Mouse (Mus musculus): ENCODE measurements around the gene Gpa33. TPM values are rescaled to one million over a fixed set of nuclear protein-coding genes. Genes with fewer than 3 reads are reported as not detected.

The Gpa33 gene
- total RNA-seq, 2 experiments from 2014 or later: not detected

- DNase-seq (ENCODE audit: low spot score): no peak
- intact Hi-C loops (cut with DNase I): loop anchor here (10.0 kb wide), 3 partner anchors 254 to 574 kb away; no protein-coding TSS in a partner anchor
Observed at GRCm38 (mm10) chr1:166158664-166159063, 28.6 kb downstream of the Gpa33 start.

DNA sequence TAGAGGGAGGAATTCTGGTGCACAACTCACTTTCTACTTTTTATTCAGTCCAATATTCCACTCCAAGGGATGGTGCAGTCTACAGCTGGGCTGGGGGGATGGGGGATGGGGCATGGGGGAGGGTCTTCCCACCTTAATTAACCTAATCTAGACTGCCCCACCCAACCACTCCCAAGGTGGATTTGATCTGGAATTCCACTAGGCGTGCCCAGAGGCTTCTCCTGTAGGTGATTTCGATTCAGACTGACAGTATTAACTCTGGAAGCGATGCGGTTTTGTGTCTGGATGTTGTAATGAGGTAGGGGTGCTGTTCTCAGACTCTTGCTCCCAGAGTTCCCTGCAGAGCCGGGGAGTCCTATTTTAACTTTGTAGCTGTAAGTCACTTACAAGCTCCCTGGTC, 30.1 kb downstream of the Gpa33 start:
- intact Hi-C loops (cut with DNase I): loop anchor here (1.0 to 5.0 kb wide), 3 partner anchors 92 to 201 kb away; partner anchors contain the start of gene Ildr2

GRCm38 (mm10) chr1:166160569-166161445, 30.8 kb downstream of the Gpa33 start:
- DNase-seq (ENCODE audit: low spot score): peak; percentile 19
- intact Hi-C loops (cut with DNase I): loop anchor here (1.0 to 5.0 kb wide), 3 partner anchors 91 to 200 kb away; partner anchors contain the start of gene Ildr2

More for the DNA sequence above, 30.1 kb downstream of the Gpa33 start:
- no peak for DNase-seq (ENCODE audit: low spot score)

DNA sequence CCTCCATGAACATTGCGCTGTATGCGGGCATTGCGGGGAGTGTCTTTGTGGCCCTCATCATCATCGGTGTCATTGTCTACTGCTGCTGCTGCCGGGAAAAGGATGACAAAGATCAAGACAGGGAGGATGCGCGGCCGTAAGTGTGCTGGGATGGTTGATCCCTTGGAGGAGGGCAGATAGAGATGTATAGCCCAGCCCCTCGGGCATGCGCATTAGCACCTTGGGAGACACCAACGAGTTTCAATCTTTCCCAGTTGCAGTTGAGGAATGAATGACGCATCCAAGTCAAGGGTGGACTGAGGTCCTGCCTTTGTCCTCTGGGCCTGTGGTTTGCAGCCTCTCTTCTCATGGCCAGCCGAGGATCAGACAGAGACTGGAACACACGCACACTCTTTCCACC, 34.5 kb downstream of the Gpa33 start:
- DNase-seq (ENCODE audit: low spot score): no peak
- intact Hi-C loops (cut with DNase I): loop anchor here (5.0 kb wide), 1 partner anchor 88 kb away; the partner anchor contains the start of gene Ildr2

DNA sequence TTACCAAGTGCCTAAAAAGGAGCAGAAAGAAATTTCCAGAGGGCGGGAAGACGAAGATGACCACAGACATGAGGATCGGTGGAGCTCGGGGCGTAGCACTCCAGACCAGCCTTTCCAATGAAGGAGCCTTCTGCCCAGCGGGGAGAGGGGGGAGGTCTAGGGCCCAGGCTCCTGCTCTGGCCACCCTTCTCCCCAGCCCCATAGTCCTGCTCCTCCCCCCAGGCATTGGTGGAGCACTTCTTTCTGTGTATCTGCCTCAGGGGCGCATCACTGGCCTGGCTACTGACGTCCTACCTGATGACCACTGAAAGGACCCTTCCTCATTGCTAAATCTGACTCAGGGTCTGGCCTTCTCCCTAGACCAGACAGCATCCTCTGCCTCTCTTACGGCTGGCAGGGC, 35.1 kb downstream of the Gpa33 start:
- intact Hi-C loops (cut with DNase I): no loop called here
- DNase-seq (ENCODE audit: low spot score): no peak

DNA sequence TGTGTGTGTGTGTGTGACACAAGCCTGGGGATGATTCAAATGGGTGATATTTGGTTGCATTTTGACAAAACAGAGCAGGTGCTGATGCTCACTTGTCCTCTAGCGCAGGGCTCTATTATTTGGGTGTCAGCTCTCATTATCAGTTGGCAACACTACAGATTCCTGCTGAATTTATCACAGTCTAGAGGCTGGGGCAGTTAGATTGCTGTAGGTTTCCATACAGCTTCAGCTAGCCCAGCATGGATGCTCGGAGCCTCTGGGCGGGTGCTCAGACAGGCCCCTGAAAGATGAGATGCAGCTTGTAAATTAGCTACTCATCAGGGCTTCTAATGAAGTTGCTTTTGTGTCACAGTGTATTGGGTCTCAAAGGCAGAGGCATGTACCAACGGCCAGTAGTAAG, 37.4 kb downstream of the Gpa33 start:
- no peak for DNase-seq (ENCODE audit: low spot score)
- intact Hi-C loops (cut with DNase I): no loop called here

GRCm38 (mm10) chr1:166168017-166168416, 38.0 kb downstream of the Gpa33 start:
- intact Hi-C loops (cut with DNase I): no loop called here
- DNase-seq (ENCODE audit: low spot score): no peak

GRCm38 (mm10) chr1:166169713-166170112, 39.7 kb downstream of the Gpa33 start:
- no peak for DNase-seq (ENCODE audit: low spot score)
- intact Hi-C loops (cut with DNase I): no loop called here

- DNase-seq (ENCODE audit: low spot score): no peak
- intact Hi-C loops (cut with DNase I): no loop called here
Observed at GRCm38 (mm10) chr1:166170852-166171251, 40.8 kb downstream of the Gpa33 start.

GRCm38 (mm10) chr1:166172992-166173391, 43.0 kb downstream of the Gpa33 start:
- DNase-seq (ENCODE audit: low spot score): no peak
- intact Hi-C loops (cut with DNase I): no loop called here

DNA sequence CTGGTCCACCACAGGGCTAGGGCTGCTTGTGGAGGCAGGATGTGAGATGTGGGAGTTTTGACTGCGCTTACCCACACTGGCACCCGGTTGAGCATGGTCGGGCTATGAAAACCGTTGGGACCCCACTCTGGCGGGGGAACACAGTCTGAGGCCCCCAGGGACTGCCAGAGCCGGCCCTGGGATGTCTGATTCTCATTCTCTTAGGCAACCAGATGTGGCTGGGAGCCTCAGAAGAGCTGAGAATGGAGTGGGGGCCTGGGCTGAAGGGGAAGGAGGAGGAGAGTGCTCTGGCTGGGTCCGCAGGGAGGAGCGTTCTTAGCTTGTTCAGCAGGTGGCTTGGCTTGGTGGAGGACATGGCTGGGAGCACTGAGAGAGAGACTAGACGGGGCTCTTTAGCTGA, 43.6 kb downstream of the Gpa33 start:
- intact Hi-C loops (cut with DNase I): no loop called here
- no peak for DNase-seq (ENCODE audit: low spot score)

- intact Hi-C loops (cut with DNase I): no loop called here
- DNase-seq (ENCODE audit: low spot score): no peak
Observed at GRCm38 (mm10) chr1:166181510-166181909, 51.5 kb downstream of the Gpa33 start.

DNA sequence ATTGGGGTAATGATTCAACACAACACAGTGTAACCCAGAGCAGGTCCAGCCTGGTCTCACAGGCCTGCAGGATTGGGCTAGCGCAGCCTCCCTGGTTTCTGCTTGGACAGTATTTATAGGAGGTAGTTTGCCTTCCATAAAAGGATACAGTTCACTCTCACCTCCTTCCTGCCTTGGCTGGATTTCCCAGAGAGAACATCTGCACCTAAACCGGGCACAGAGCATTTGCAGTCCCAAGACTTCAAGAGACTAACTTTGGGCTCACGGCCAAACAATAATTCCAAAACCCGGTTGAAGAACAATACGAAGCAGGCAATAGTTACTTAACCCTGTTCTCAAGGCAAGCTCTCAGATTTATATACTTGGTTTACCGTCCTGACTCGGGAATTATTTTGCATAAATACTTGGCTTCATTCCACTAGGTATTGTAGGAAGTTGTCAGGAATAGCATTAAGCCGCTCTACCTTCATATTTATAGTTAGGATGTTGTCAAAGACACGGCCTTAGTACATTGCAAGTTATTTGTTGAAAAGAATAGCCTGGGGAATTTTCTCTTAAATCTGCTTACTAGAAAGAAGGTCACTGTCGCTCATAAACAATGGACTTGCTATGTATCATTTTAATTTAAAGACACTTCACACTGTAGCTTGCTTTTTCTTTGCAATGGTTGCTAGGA, 53.1 kb downstream of the Gpa33 start:
- intact Hi-C loops (cut with DNase I): no loop called here
- no peak for DNase-seq (ENCODE audit: low spot score)

DNA sequence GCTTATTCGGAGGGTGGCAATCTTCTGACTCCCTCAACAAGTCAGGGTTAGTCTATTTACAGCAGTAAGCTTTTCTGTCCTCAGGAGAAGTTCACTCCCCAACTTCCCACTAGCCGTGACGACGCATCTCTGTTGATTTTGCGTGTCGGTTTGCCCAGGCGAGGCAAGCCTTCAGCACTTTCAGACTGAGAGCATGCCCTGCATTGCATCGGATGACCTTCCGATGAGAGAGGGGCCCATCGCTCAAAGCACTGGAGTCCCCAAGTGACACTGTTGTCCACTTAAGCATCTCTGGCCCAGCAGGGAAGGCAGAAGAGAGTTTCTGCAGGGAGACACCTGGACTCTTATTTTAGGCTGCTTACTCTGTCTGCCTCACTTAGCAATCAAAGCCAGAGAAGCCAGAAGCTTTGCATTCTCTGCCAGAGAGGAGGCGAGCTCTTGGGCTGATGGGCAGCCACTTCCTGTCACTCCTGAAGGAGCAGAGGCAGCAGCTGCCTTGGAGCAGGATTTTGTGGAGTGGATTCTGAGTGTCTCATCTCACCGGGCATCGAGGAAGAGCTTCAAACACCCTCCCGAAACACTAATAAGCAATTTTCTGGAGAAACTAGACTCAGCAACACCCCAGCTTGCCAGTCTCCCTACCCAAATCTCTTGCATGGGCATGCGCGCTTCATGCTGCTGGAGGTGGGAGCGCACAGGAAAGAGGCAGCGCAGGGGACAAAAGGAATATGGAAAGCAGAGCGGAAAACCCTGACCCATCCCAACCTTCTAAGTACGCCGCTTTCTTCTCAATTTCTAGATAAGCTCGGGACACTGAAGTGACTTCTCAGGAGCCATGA, 54.6 kb downstream of the Gpa33 start:
- intact Hi-C loops (cut with DNase I): no loop called here
- DNase-seq (ENCODE audit: low spot score): no peak

DNA sequence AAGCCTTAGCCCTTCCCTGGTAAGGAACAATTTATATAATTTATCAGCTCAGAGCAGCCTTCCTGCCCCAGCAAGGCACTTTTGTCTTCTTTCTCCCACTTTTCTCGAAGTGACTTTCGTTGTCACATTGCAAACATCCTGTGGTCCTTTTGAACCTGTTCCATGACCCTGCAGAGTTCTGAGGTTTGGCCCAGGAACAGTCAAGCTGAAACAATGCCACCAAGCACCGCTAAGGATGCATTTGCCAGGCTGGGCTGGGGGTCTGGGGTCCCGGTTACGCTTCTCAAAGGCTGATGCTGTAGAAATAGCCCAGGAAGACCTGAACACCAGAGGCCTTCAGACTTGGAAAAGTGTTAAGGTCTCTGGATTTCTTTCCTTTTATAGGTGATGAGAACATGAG, 55.3 kb downstream of the Gpa33 start:
- intact Hi-C loops (cut with DNase I): no loop called here
- DNase-seq (ENCODE audit: low spot score): no peak

DNA sequence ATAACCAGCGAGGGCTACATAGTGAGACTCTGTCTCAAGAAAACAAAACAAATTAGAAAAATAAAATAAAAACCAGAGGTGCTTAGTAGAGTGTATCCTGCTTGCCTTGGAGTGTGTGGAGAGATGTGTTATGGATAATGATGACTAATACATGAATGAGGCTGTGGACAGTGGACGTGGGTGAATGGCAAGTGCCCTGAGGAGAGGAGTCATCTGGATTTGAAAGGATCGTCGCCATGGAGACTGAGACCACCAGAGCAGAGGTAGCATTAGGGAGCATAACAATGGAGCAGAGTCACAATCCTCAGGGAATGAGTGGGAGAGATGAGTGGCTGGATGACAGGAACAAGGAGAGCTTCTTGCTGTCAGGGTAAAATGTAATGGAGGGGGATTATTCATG, 59.8 kb downstream of the Gpa33 start:
- intact Hi-C loops (cut with DNase I): no loop called here

DNA sequence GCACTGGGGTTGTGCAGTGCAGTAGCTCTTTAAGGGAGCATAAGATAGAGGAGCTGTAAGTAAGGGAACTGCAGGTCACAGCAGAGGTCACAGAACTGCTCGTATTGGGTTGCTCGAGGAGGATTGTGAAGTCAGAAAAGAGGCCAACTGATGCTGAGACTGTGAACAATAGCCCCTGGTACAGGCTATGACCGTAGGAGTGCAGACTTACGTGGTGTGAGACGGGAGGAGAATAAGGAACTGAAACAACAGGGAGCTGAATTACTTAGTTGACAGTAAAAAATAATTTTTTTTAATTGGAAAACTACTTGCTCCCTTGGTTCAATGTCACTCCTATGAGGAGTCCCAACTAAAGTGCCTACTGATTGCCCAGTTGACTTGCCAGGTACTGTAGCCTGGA, 74.1 kb downstream of the Gpa33 start:
- intact Hi-C loops (cut with DNase I): no loop called here
- DNase-seq (ENCODE audit: low spot score): no peak

More for the DNA sequence above, 59.8 kb downstream of the Gpa33 start:
- DNase-seq (ENCODE audit: low spot score): no peak

- no peak for DNase-seq (ENCODE audit: low spot score)
- intact Hi-C loops (cut with DNase I): no loop called here
Observed at GRCm38 (mm10) chr1:166205159-166205558, 75.1 kb downstream of the Gpa33 start.

DNA sequence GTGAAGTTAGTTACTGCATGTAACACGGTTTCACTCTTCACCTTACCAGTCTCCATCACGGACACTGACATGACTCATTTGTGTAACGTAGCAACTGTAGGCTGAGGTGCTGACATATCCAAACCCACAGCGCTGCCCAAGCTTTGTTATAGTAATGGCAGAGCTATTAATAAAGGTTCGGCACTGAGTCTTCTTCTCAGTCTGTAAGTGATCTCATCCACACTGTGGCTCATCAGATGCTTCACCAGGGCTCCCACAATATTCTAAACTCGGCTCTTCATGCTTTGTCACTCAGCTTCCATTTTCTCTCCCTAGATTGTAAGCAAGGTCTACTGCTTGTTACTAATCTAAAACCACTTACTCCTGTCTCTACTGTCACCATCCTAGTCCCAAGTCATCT, 79.3 kb downstream of the Gpa33 start:
- intact Hi-C loops (cut with DNase I): no loop called here
- no peak for DNase-seq (ENCODE audit: low spot score)

DNA sequence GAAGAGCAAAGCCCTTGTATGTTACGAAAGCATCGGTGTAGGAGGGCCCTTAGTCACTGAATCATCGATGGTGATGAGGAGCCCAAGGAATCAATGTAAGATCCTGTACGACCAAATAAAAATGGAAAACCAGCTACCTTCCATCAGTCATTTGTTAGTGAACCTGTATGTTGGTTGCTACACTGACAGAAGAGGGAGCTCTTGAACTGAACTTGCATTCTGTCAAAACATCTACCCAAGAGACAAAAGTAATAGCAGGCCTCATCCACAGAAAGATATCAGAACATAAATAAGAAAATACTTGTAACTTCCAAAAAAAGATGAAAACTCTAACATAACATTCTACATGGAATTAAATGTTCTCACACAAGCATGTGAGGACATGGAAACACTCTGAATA, 84.1 kb downstream of the Gpa33 start:
- intact Hi-C loops (cut with DNase I): no loop called here
- no peak for DNase-seq (ENCODE audit: low spot score)

All from heart, postnatal 25 days (tissue).